Mouse (Mus musculus) forebrain, embryonic 14.5 days (tissue): Measurements from ENCODE around the gene Hnrnpll. TPM values are rescaled to one million over a fixed set of nuclear protein-coding genes. Genes with fewer than 3 reads are reported as not detected.

ENCODE experiments used
- ATAC-seq: fragments of 200-750 bp; cut with Nextera tagmentation; 2 replicates; pipeline ENCODE4 v1.8.0; 2017; ENCODE audit warnings: mild to moderate bottlenecking, moderate library complexity
- DNase-seq: peaks from one replicate; pipeline ENCODE4 v3.0.0-alpha.2; 2015; ENCODE audit warnings: low spot score
- H3K27ac ChIP-seq: fragments of 300-500 bp; sonication (generic); 2 replicates; pipeline ENCODE4 v1.5.1; 2014; ENCODE audit warnings: low read depth, mild to moderate bottlenecking, control low read depth, low read length, moderate library complexity
- H3K27me3 ChIP-seq: fragments of 300-500 bp; sonication (generic); replicated peaks from 2 replicates; pipeline ENCODE4 v1.6.1; 2014; ENCODE audit warnings: low read length, control low read depth, mixed read lengths; ENCODE audit not compliant: control insufficient read depth, insufficient read depth
- H3K36me3 ChIP-seq: fragments of 300-500 bp; sonication (generic); 2 replicates; pipeline ENCODE4 v1.6.1; 2014; ENCODE audit warnings: low read length, control low read depth; ENCODE audit not compliant: control insufficient read depth, insufficient read depth
- H3K4me1 ChIP-seq: fragments of 300-500 bp; sonication (generic); 2 replicates; pipeline ENCODE4 v1.6.1; 2014; ENCODE audit warnings: antibody characterized with exemption, low read length, control low read depth; ENCODE audit not compliant: control insufficient read depth, insufficient read depth
- H3K4me2 ChIP-seq: fragments of 300-500 bp; sonication (generic); 2 replicates; pipeline ENCODE4 v1.6.1; 2014; ENCODE audit warnings: mild to moderate bottlenecking, control low read depth, low read length
- H3K4me3 ChIP-seq: fragments of 300-500 bp; sonication (generic); 2 replicates; pipeline ENCODE4 v1.5.1; 2014; ENCODE audit warnings: low read depth, low read length, control low read depth
- H3K9ac ChIP-seq: fragments of 300-500 bp; sonication (generic); 2 replicates; pipeline ENCODE4 v1.6.1; 2014; ENCODE audit warnings: mild to moderate bottlenecking, low read length, control low read depth, moderate library complexity
- H3K9me3 ChIP-seq: fragments of 300-500 bp; sonication (generic); replicated peaks from 2 replicates; pipeline ENCODE4 v1.6.1; 2016; ENCODE audit warnings: low read length, control low read depth, mixed read lengths; ENCODE audit not compliant: control insufficient read depth
- WGBS: fragments of 180-500 bp; shearing (Covaris S2); extraction: QIAGEN DNeasy Blood & Tissue Kit; methylation state at CpG from one replicate; pipeline ENCODE4 v1.1.7; 2014; 5-methylcytosine and 5-hydroxymethylcytosine counted together
- polyA plus RNA-seq: library from polyadenylated mRNA; unstranded; fragments of >200 nt; fragmentation: Nextera tagmentation; extraction: Ambion mirVana; gene quantifications from 2 replicates; pipeline ENCODE4 v1.2.1, GENCODE M21; 2014

Gene Hnrnpll
- 75.5 and 86.8 TPM in 2 replicates for polyA plus RNA-seq

GRCm38 (mm10) chr17:80061783-80062619 lies at the start of gene Hnrnpll:
TSS of gene Hnrnpll (minus strand) at chr17:80062334.
- H3K9ac ChIP-seq, result peak within 1 kb of the TSS; percentile 99
- H3K9me3 ChIP-seq, result no peaks in the 10 kb centered on the region
- peak within 1 kb of the TSS; percentile 98 for H3K4me3 ChIP-seq
- H3K27me3 ChIP-seq, result no peaks in the 10 kb centered on the region
- DNase-seq, result peak; percentile 98
- H3K4me2 ChIP-seq, result peak within 1 kb of the TSS; percentile 88
- peak within 1 kb of the TSS; percentile 100 for H3K27ac ChIP-seq
- peak; percentile 98 for ATAC-seq
- H3K36me3 ChIP-seq, result no peaks in the 10 kb centered on the region
- WGBS, result under 1% methylated on average over 67 of the region's 97 CpGs
- H3K4me1 ChIP-seq, result peaks cover 19% of the 10 kb centered on the region

DNA sequence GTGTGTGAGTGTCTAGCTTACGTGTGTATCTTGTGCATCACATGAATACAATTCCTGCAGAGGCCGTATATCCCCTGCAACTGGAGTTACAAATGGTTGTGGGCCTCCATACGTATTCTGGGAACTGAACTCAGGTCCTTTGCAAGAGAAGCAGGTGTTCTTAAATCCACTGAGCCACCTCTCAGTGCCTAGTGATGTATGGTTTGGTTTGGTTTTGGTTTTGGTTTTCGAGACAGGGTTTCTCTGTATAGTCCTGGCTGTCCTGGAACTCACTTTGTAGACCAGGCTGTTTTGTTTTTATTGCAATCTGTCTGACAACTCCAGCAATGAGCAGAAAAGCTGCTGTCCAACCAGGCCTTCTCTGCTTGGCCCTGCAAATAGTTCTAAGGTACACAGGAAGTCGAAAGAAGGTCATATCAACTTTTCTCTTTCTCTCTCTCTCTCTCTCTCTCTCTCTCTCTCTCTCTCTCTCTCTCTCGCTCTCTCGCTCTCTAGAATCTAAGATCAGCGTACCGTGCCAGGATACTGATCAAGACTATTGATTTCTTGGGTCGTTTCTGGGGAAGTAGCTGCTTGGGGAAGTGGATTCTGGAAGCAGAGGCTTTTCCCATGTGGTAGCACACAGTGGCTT lies 43.3 kb upstream of the Hnrnpll start:
- Histone ChIP-seq H3K4me1 (no peaks in the 10 kb centered on the region), H3K9me3 (no peaks in the 10 kb centered on the region), H3K27me3 (no peaks in the 10 kb centered on the region), H3K4me2 (no peak overlapping the region), H3K36me3 (no peaks in the 10 kb centered on the region), H3K4me3 (no peak overlapping the region), H3K9ac (no peak overlapping the region), H3K27ac (no peak overlapping the region)
- WGBS, result 89% methylated on average over 10 of the region's 10 CpGs
- DNase-seq, result no peak
- ATAC-seq, result no peak

DNA sequence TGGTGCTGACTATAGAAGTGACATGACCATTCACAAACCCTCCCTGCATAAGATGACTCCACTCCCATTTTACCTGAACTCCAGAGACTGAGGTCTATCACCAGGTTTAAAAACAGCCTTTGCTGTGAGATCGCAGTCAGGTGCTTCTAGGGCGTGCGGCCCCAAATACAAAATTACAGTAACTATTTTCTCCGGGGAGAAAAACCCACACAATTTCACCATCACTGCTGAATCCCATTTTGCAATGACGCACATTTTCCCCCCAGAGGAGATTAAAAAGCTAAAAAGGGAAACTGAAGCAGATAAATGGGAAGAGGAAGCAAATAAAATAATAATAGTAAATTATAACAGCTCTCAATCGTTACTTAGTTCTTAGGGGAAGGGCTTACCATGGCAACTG lies 37.7 kb upstream of the Hnrnpll start:
- Histone ChIP-seq H3K9me3 (no peaks in the 10 kb centered on the region), H3K4me3 (no peak overlapping the region), H3K36me3 (no peaks in the 10 kb centered on the region), H3K9ac (no peak overlapping the region), H3K27ac (no peak overlapping the region), H3K27me3 (no peaks in the 10 kb centered on the region), H3K4me2 (no peak overlapping the region), H3K4me1 (peaks cover 8% of the 10 kb centered on the region)
- DNase-seq (no peak), ATAC-seq (no peak)
- WGBS, result 86% methylated on average over 6 of the region's 6 CpGs

DNA sequence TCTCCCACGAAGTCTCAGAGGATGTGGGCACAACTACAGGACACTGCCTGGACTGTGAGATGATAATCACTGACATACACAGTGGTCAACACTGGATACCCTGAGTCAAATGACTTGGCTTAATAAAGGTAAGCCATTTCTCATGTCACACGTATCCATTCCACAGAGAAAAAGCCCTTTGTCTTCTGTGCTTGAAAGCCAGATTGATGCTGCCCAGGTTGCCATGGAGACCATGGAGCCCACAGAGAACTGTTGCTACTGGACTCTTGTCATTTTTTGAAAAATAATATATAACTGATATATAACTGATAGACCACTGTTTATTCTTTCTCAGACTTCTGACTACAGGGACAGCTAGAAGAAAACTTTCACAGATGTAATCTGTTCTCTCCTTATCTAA lies 35.1 kb upstream of the Hnrnpll start:
- Histone ChIP-seq H3K9me3 (no peaks in the 10 kb centered on the region), H3K36me3 (no peaks in the 10 kb centered on the region), H3K9ac (no peak overlapping the region), H3K27ac (no peak overlapping the region), H3K27me3 (no peaks in the 10 kb centered on the region), H3K4me3 (no peak overlapping the region), H3K4me1 (peaks cover 8% of the 10 kb centered on the region), H3K4me2 (no peak overlapping the region)
- WGBS, result 36% methylated on average over 2 of the region's 2 CpGs
- DNase-seq (peak; percentile 51), ATAC-seq (no peak)

DNA sequence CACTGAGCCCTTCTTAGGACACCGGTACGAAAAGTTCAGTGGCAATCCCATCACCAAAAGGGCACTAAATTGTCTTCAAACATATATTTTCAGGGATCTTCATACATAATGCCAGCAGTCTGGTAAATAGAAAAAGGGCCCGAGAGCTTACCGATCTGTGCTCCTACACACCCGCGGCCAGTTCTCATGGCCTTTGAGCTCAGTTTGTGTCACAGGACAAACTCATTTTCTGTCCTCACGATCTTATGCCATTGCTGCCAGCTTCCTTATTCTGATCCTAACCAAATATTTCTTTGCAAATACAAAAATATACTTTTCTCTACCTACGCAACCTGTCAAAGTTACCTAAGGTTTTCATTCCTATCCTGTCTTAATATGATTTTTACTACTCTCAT lies 34.6 kb upstream of the Hnrnpll start:
- no peak overlapping the region for H3K4me3 ChIP-seq
- no peaks in the 10 kb centered on the region for H3K36me3 ChIP-seq
- no peak for ATAC-seq
- H3K9ac ChIP-seq, result no peak overlapping the region
- peaks cover 8% of the 10 kb centered on the region for H3K4me1 ChIP-seq
- no peaks in the 10 kb centered on the region for H3K9me3 ChIP-seq
- no peak overlapping the region for H3K27ac ChIP-seq
- H3K4me2 ChIP-seq, result no peak overlapping the region
- no peak for DNase-seq
- H3K27me3 ChIP-seq, result no peaks in the 10 kb centered on the region
- 88% methylated on average over 8 of the region's 8 CpGs for WGBS

- Histone ChIP-seq H3K36me3 (no peaks in the 10 kb centered on the region), H3K9ac (peak overlapping the region; percentile 43), H3K9me3 (no peaks in the 10 kb centered on the region), H3K4me2 (peak overlapping the region; percentile 42), H3K4me3 (no peak overlapping the region), H3K27me3 (no peaks in the 10 kb centered on the region), H3K4me1 (peaks cover 8% of the 10 kb centered on the region), H3K27ac (no peak overlapping the region)
- ATAC-seq (peak; percentile 83), DNase-seq (peak; percentile 76)
- 15% methylated on average over 20 of the region's 20 CpGs for WGBS
Measured at GRCm38 (mm10) chr17:80096043-80096719, 34.0 kb upstream of the Hnrnpll start.

GRCm38 (mm10) chr17:80095254-80095899 lies 33.2 kb upstream of the Hnrnpll start:
- no peak overlapping the region for H3K4me3 ChIP-seq
- DNase-seq, result no peak
- 83% methylated on average over 9 of the region's 9 CpGs for WGBS
- peaks cover 8% of the 10 kb centered on the region for H3K4me1 ChIP-seq
- no peaks in the 10 kb centered on the region for H3K27me3 ChIP-seq
- peak overlapping the region; percentile 43 for H3K9ac ChIP-seq
- ATAC-seq, result peak; percentile 15; the same call in 1 of the 2 replicates
- no peaks in the 10 kb centered on the region for H3K36me3 ChIP-seq
- no peaks in the 10 kb centered on the region for H3K9me3 ChIP-seq
- no peak overlapping the region for H3K27ac ChIP-seq
- H3K4me2 ChIP-seq, result peak overlapping the region; percentile 42

- no peak overlapping the region for H3K4me2 ChIP-seq
- ATAC-seq (no peak), DNase-seq (no peak)
- H3K4me3 ChIP-seq, result no peak overlapping the region
- 33% methylated on average over 6 of the region's 6 CpGs for WGBS
- no peak overlapping the region for H3K27ac ChIP-seq
- H3K36me3 ChIP-seq, result no peaks in the 10 kb centered on the region
- H3K27me3 ChIP-seq, result no peaks in the 10 kb centered on the region
- H3K4me1 ChIP-seq, result peaks cover 8% of the 10 kb centered on the region
- H3K9ac ChIP-seq, result no peak overlapping the region
- H3K9me3 ChIP-seq, result no peaks in the 10 kb centered on the region
Measured at GRCm38 (mm10) chr17:80091879-80092549, 29.9 kb upstream of the Hnrnpll start.
